Mouse (Mus musculus) stomach, postnatal 0 days (tissue): Measurements from ENCODE around the gene Fbxo39. TPM values are rescaled to one million over a fixed set of nuclear protein-coding genes. Genes with fewer than 3 reads are reported as not detected.

Source experiments
- ATAC-seq: fragments of 200-750 bp; cut with Nextera tagmentation; 2 replicates; pipeline ENCODE4 v1.8.0; 2017; ENCODE audit not compliant: low FRiP score, low TSS enrichment
- DNase-seq: peaks from one replicate; pipeline ENCODE4 v3.0.0-alpha.2; 2016; ENCODE audit warnings: low spot score
- H3K27ac ChIP-seq: fragments of 300-500 bp; sonication (generic); replicated peaks from 2 replicates; pipeline ENCODE4 v1.5.1; 2014; ENCODE audit warnings: mild to moderate bottlenecking, control low read depth
- H3K27me3 ChIP-seq: fragments of 300-500 bp; sonication (generic); 2 replicates; pipeline ENCODE4 v1.6.1; 2014; ENCODE audit warnings: low read length; ENCODE audit not compliant: control insufficient read depth, insufficient read depth
- H3K36me3 ChIP-seq: fragments of 300-500 bp; sonication (generic); 2 replicates; pipeline ENCODE4 v1.6.1; 2014; ENCODE audit warnings: low read length, mixed read lengths; ENCODE audit not compliant: control insufficient read depth, insufficient read depth
- H3K4me1 ChIP-seq: fragments of 300-500 bp; sonication (generic); replicated peaks from 2 replicates; pipeline ENCODE4 v1.6.1; 2014; ENCODE audit warnings: antibody characterized with exemption; ENCODE audit not compliant: control insufficient read depth, insufficient read depth
- H3K4me2 ChIP-seq: fragments of 300-500 bp; sonication (generic); replicated peaks from 2 replicates; pipeline ENCODE4 v1.6.1; 2014; ENCODE audit warnings: low read depth, mild to moderate bottlenecking, control low read depth, moderate library complexity
- H3K4me3 ChIP-seq: fragments of 300-500 bp; sonication (generic); 2 replicates; pipeline ENCODE4 v1.5.1; 2014; ENCODE audit warnings: low read depth, low read length, control low read depth
- H3K9ac ChIP-seq: fragments of 300-500 bp; sonication (generic); 2 replicates; pipeline ENCODE4 v1.6.1; 2014; ENCODE audit warnings: mild to moderate bottlenecking, low read length, control low read depth, mixed read lengths
- H3K9me3 ChIP-seq: fragments of 300-500 bp; sonication (generic); 2 replicates; pipeline ENCODE4 v1.6.1; 2016; ENCODE audit warnings: low read length; ENCODE audit not compliant: control insufficient read depth
- CTCF ChIP-seq: IDR thresholded peaks from 2 replicates; pipeline ENCODE4 v1.5.1; 2016; ENCODE audit warnings: antibody characterized with exemption, low read depth, mild to moderate bottlenecking, moderate library complexity
- EP300 ChIP-seq: optimal IDR thresholded peaks from 2 replicates; pipeline ENCODE3; 2016; ENCODE audit warnings: antibody characterized with exemption
- whole genome bisulfite sequencing: fragments of 180-500 bp; shearing (Covaris S2); extraction: QIAGEN DNeasy Blood & Tissue Kit; methylation state at CpG from one replicate; pipeline ENCODE4 v1.1.7; 2014; 5-methylcytosine and 5-hydroxymethylcytosine counted together
- polyA plus RNA-seq: library from polyadenylated mRNA; unstranded; fragments of >200 nt; fragmentation: Nextera tagmentation; extraction: Ambion mirVana; gene quantifications from 2 replicates; pipeline ENCODE4 v1.2.1, GENCODE M21; 2015

Fbxo39 gene
- polyA plus RNA-seq, 1 experiment from 2014 or later, result not detected

DNA sequence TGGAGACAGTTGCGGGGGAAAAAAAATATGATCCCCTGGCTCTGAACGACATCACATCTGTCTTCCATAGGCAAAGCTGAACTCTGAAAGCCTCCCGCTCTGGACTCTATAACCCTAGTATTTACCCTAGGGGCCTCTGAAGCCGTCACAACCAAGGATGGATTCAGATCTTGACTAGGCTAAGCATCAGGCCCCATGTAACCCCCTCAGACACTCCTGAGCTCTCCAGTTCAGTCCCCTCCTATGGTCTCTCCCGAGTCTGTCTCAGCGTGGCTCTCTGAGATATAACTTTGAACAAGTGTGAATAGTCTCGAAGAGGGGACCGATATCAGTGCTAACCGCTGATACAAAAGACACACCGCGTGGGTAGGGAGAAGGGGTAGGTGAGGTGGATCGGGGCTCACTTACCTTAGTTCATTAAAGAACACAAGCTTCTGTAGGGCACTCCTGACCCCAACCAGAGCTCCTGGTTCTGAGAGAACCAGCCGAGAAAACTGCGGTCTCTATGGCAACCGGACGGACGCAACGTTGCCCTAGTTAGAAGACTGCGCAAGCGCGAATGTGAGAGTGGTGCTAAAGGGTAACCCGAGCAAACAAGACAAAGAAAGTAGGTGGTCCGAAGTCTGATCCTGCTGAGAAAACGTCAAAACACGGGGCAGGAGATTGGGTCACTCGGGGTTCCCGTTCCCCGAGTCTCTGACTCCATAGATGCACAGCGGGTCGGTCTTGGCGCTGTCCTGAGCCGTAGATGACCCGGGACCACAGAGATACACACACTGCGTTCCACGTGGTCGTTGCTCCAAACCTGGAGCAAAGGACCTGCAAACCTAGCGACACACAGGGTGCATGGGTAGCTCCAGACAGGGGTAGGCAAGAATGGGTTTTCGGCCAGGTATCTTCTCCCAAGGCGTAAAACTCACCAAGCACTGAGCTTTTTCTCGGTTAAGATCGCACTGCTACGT lies 47.4 kb downstream of the Fbxo39 start:
- Histone ChIP-seq H3K9ac (peak overlapping the region; percentile 47), H3K4me2 (peak overlapping the region; percentile 81), H3K4me3 (peak overlapping the region; percentile 42), H3K27ac (no peak overlapping the region), H3K4me1 (no peaks in the 10 kb centered on the region), H3K9me3 (no peaks in the 10 kb centered on the region), H3K27me3 (no peaks in the 10 kb centered on the region), H3K36me3 (no peaks in the 10 kb centered on the region)
- TF ChIP-seq EP300 (no peak), CTCF (no peak)
- ATAC-seq, result no peak
- 6% methylated on average over 42 of the region's 42 CpGs for WGBS
- peak; percentile 63 for DNase-seq

DNA sequence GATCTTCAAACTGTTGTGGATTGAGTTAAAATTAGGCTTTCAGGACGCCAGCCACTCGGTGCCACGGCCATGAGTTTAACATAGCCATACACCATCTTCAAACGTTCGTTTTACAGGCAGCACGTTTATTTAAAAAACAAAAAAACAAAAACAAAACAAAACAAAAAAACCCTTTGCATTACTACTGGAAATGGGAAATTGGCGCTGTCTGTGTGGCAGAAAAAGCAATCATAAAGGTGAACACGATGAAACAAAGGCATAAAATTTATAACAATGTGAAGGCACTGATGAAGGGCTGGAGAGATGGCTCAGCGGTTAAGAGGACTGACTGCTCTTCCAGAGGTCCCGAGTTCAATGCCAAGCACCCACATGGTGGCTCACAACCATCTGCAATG lies 48.1 kb downstream of the Fbxo39 start, which contains the start of gene Tekt1:
Gene Tekt1 (minus strand): TSS at position 96 of the 395 bp plus-strand sequence.
- WGBS, result 32% methylated on average over 10 of the region's 10 CpGs
- Histone ChIP-seq H3K27me3 (no peaks in the 10 kb centered on the region), H3K9me3 (no peaks in the 10 kb centered on the region), H3K4me1 (no peaks in the 10 kb centered on the region), H3K36me3 (no peaks in the 10 kb centered on the region), H3K4me3 (peak within 1 kb of the TSS; percentile 42), H3K27ac (no peak within 1 kb of the TSS), H3K9ac (peak within 1 kb of the TSS; percentile 47), H3K4me2 (peak within 1 kb of the TSS; percentile 81)
- DNase-seq (no peak), ATAC-seq (no peak)
- no peak for TF ChIP-seq CTCF
- TF ChIP-seq EP300, result no peak

DNA sequence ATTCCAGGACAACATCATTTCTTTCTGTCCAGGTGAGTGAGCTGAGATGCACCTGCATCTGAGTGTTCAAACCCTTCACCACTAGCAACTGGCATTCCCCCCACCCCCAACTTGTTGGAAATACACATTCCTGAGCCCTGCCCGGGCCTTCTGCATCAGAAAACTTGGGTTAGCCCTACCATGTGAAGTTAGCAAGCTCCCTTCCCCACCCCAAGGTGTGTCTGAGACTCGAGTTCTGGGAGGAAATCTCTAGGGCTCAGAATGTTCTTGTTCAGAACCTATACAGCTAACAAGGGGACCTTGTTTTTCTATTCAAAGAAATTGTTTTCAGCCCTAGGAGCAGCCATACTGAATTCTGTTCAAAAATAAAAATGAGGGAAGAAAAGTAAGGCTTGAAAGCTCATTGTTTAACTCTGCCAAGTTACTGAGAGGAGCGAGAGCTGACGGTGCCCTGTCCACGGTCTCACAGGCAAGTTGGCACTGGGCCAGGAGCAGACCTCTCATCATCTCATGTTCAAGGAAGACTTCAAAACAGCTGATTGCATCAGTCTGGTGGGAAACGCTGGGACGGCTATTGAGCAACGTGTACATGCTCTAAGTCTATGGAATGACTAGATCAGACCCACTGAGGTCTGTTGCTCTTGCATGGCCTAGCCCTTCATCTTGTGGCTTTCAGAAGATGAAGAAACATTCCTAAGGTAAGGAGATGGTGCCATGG lies 49.4 kb downstream of the Fbxo39 start:
- ATAC-seq (no peak), DNase-seq (no peak)
- H3K4me1 ChIP-seq, result no peaks in the 10 kb centered on the region
- no peak overlapping the region for H3K4me3 ChIP-seq
- no peaks in the 10 kb centered on the region for H3K27me3 ChIP-seq
- no peak overlapping the region for H3K27ac ChIP-seq
- no peaks in the 10 kb centered on the region for H3K36me3 ChIP-seq
- no peak overlapping the region for H3K9ac ChIP-seq
- no peaks in the 10 kb centered on the region for H3K9me3 ChIP-seq
- TF ChIP-seq CTCF, result no peak
- no peak for TF ChIP-seq EP300
- WGBS, result 55% methylated on average over 8 of the region's 8 CpGs
- no peak overlapping the region for H3K4me2 ChIP-seq

DNA sequence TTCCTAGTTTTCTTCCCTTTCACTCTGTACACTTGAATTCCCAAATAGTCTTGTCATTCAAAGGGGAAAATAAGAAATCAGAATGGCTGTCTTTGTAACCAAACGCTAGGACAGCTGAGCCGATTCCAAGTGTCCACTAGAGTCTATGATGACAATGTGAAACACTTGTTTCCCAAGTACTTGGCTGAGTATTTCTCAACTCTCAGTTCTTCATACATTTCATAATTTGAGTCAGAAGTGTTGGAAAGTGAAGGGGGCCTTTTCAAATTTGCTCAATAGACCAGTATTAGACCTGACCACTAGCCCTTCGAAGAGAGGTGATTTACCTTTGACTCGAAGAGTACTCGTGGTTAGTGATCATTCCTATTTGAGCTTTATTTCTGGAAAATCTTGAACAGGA lies 50.3 kb downstream of the Fbxo39 start:
- no peak for ATAC-seq
- Histone ChIP-seq H3K4me3 (no peak overlapping the region), H3K27me3 (no peaks in the 10 kb centered on the region), H3K4me1 (no peaks in the 10 kb centered on the region), H3K4me2 (no peak overlapping the region), H3K36me3 (no peaks in the 10 kb centered on the region), H3K9me3 (no peaks in the 10 kb centered on the region), H3K9ac (no peak overlapping the region), H3K27ac (no peak overlapping the region)
- no peak for DNase-seq
- 91% methylated on average over 5 of the region's 5 CpGs for WGBS
- no peak for TF ChIP-seq CTCF
- no peak for TF ChIP-seq EP300

DNA sequence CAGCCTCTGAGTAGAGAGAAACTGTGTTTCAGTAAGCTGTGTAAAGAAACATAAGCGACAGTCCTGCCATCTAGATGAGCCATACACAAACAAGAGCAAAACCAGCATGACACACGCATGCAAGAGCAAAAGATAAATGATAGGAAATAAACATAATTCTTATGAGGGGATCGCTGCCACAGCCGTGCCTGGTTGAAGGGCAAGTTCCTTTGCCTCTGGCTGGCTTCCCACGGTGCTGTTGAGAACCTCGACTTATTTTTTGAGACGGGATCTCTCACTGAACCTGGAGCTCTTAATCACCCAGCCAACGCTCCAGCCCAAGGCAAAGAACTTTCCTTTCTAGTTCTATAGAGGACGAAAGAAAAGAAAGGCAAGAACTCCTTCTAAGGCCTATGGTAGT lies 51.9 kb downstream of the Fbxo39 start:
- Histone ChIP-seq H3K4me2 (no peak overlapping the region), H3K27ac (no peak overlapping the region), H3K36me3 (no peaks in the 10 kb centered on the region), H3K4me1 (no peaks in the 10 kb centered on the region), H3K9me3 (no peaks in the 10 kb centered on the region), H3K27me3 (no peaks in the 10 kb centered on the region), H3K9ac (no peak overlapping the region), H3K4me3 (no peak overlapping the region)
- no peak for DNase-seq
- TF ChIP-seq CTCF (no peak), EP300 (no peak)
- ATAC-seq, result no peak
- 69% methylated on average over 9 of the region's 9 CpGs for WGBS
